Mouse (Mus musculus): ENCODE results near the gene Tigd3.

Gene Tigd3

GRCm38 (mm10) chr19:5846154-5846553, 47.8 kb downstream of the Tigd3 start:
- DNase-seq = peak; percentile 66 to 71

- DNase-seq = peak; percentile 95 to 96
Measured at GRCm38 (mm10) chr19:5845319-5846135, 48.4 kb downstream of the Tigd3 start.

- DNase-seq = peak in 1 of 2 experiments; percentile 19
Measured at GRCm38 (mm10) chr19:5844831-5845318, 49.1 kb downstream of the Tigd3 start.

GRCm38 (mm10) chr19:5843781-5844691, 49.9 kb downstream of the Tigd3 start:
- DNase-seq = peak; percentile 31 to 33

- DNase-seq = no peak
Measured at GRCm38 (mm10) chr19:5842785-5843730, 50.9 kb downstream of the Tigd3 start.

- peak in 1 of 2 experiments; percentile 22 for DNase-seq
Measured at GRCm38 (mm10) chr19:5841999-5842784, 51.8 kb downstream of the Tigd3 start.

- peak in 1 of 2 experiments; percentile 20 for DNase-seq
Measured at GRCm38 (mm10) chr19:5841389-5841946, 52.5 kb downstream of the Tigd3 start.

Data from cerebellum, postnatal 14 days (tissue).